Mouse (Mus musculus): ENCODE results near the gene Msi2.

- TF ChIP-seq CTCF (conservative IDR thresholded peaks at IDR 0.05; ENCODE audit: low read length) = no peak
- TF ChIP-seq NANOG (IDR thresholded peaks at IDR 0.05; ENCODE audit: borderline replicate concordance, low read length) = no peak
These were observed 82.0 kb downstream of the Msi2 start for GRCm38 (mm10) chr11:88636319-88636718.

Data from E14TG2a.4 (cell line).